Mouse (Mus musculus) ovary, postnatal 10 days (tissue): Measurements from ENCODE around the gene Heatr6.

Experiments used
- DNase-seq: peaks from one replicate; pipeline ENCODE4 v3.0.0; 2022; ENCODE audit warnings: low spot score

The Heatr6 gene

GRCm38 (mm10) chr11:83753581-83754181, at the start of gene Heatr6:
Heatr6 (plus strand) TSS chr11:83753696.
- peak; percentile 73 for DNase-seq

- no peak for DNase-seq
Observed at GRCm38 (mm10) chr11:83703705-83704104, 49.8 kb upstream of the Heatr6 start, which contains the start of gene Wfdc17. Wfdc17 (plus strand) TSS chr11:83703991.

GRCm38 (mm10) chr11:83708715-83709114, 44.8 kb upstream of the Heatr6 start, which contains the start of gene Wfdc18:
Wfdc18 (plus strand) TSS chr11:83709015.
- DNase-seq = no peak

GRCm38 (mm10) chr11:83709683-83710082, 43.8 kb upstream of the Heatr6 start:
- DNase-seq = no peak

- DNase-seq = no peak
Observed at GRCm38 (mm10) chr11:83712671-83713070, 40.8 kb upstream of the Heatr6 start.

GRCm38 (mm10) chr11:83713925-83714324, 39.6 kb upstream of the Heatr6 start:
- DNase-seq = no peak

GRCm38 (mm10) chr11:83717042-83717665, 36.3 kb upstream of the Heatr6 start:
- DNase-seq = no peak

- no peak for DNase-seq
Observed at GRCm38 (mm10) chr11:83720766-83721165, 32.7 kb upstream of the Heatr6 start.

- no peak for DNase-seq
Observed at GRCm38 (mm10) chr11:83728757-83729432, 24.6 kb upstream of the Heatr6 start.

GRCm38 (mm10) chr11:83731116-83731515, 22.4 kb upstream of the Heatr6 start:
- no peak for DNase-seq

GRCm38 (mm10) chr11:83733071-83733640, 20.3 kb upstream of the Heatr6 start:
- no peak for DNase-seq

GRCm38 (mm10) chr11:83734215-83734614, 19.3 kb upstream of the Heatr6 start:
- no peak for DNase-seq

GRCm38 (mm10) chr11:83735881-83736280, 17.6 kb upstream of the Heatr6 start:
- no peak for DNase-seq

GRCm38 (mm10) chr11:83737109-83737558, 16.4 kb upstream of the Heatr6 start:
- no peak for DNase-seq

GRCm38 (mm10) chr11:83739241-83739640, 14.3 kb upstream of the Heatr6 start:
- DNase-seq = peak; percentile 57

- DNase-seq = no peak
Observed at GRCm38 (mm10) chr11:83740443-83740991, 13.0 kb upstream of the Heatr6 start.

GRCm38 (mm10) chr11:83741841-83742240, 11.7 kb upstream of the Heatr6 start:
- DNase-seq = no peak

GRCm38 (mm10) chr11:83742731-83743355, 10.7 kb upstream of the Heatr6 start:
- no peak for DNase-seq

GRCm38 (mm10) chr11:83743525-83743924, 10.0 kb upstream of the Heatr6 start:
- no peak for DNase-seq

- no peak for DNase-seq
Observed at GRCm38 (mm10) chr11:83746152-83746551, 7.3 kb upstream of the Heatr6 start.

GRCm38 (mm10) chr11:83746681-83747080, 6.8 kb upstream of the Heatr6 start, which contains the start of gene Wfdc21:
Wfdc21 (plus strand) TSS chr11:83746940.
- DNase-seq = no peak
